Comparison of ENCODE assay signal across 31 mouse cellular contexts in genomic region chr12:8090279-8090626, GRCm38 (mm10).
A peak's percentile ranks its signal among the peaks of the same experiment; 100 is the strongest.
DNase-seq lines count a peak whose midpoint lies in the region; ATAC-seq and TF ChIP-seq lines count a peak whose summit lies in the region.
"Had no signal": no experiment of that assay in that cellular context is flagged by ENCODE, and none has a peak within 500 bp of the region (broad histone marks: within the 10 kb centered on the region; RNA-seq: fewer than 3 reads in every experiment).

No protein-coding gene starts in this region.

- no peaks in the 10 kb centered on the region for H3K27me3 ChIP-seq in MEL (ENCODE audit: control insufficient read depth in 1 of 2, insufficient read depth in 2 of 2, low read length in 2 of 2)
- H3K27me3 ChIP-seq in stomach, postnatal 0 days (ENCODE audit: control insufficient read depth, insufficient read depth, low read length) = no peaks in the 10 kb centered on the region
- H3K27me3 ChIP-seq: embryonic facial prominence, embryonic 13.5 days; heart, embryonic 13.5 days; kidney, embryonic 15.5 days; limb, embryonic 15.5 days; liver, embryonic 15.5 days; neural tube, embryonic 12.5 days; Patski had no signal

- TF ChIP-seq EP300 in MEL (IDR thresholded peaks at IDR 0.05; ENCODE audit: low read depth in 1 of 2, low read length in 2 of 2) = peak; percentile 74 to 90
- TF ChIP-seq EP300 in stomach, postnatal 0 days (optimal IDR thresholded peaks at IDR 0.05) = no peak

- peak overlapping the region; percentile 44; the same call in 1 of the 2 replicates for H3K27ac ChIP-seq in layer of hippocampus, adult 2 months
- peak overlapping the region; percentile 98 for H3K27ac ChIP-seq in MEL (ENCODE audit: control insufficient read depth, low read depth, low read length)
- H3K27ac ChIP-seq in stomach, postnatal 0 days (replicated peaks) = no peak overlapping the region
- H3K27ac ChIP-seq: embryonic facial prominence, embryonic 13.5 days; gastrocnemius, adult 2 months; heart, embryonic 13.5 days; hindbrain, embryonic 14.5 days; limb, embryonic 10.5 days; limb, embryonic 15.5 days; liver, embryonic 15.5 days; neural tube, embryonic 12.5 days had no signal

- H3K36me3 ChIP-seq in MEL (ENCODE audit: control insufficient read depth in 1 of 2, insufficient read depth in 2 of 2, low read length in 2 of 2) = peaks cover 0 to 28% of the 10 kb centered on the region in 2 experiments; a peak in 2 of 4 replicates
- H3K36me3 ChIP-seq in stomach, postnatal 0 days (ENCODE audit: control insufficient read depth, insufficient read depth, low read length) = no peaks in the 10 kb centered on the region
- H3K36me3 ChIP-seq: embryonic facial prominence, embryonic 13.5 days; heart, embryonic 13.5 days; kidney, embryonic 15.5 days; limb, embryonic 10.5 days; limb, embryonic 15.5 days; liver, embryonic 15.5 days; neural tube, embryonic 12.5 days had no signal

- no peak for TF ChIP-seq RAD21 in MEL (IDR thresholded peaks at IDR 0.05; ENCODE audit: low read depth, low read length)

- H3K4me1 ChIP-seq in MEL (ENCODE audit: control insufficient read depth in 1 of 2, insufficient read depth in 2 of 2, low read length in 2 of 2) = peaks cover 20 to 29% of the 10 kb centered on the region in 2 experiments
- no peaks in the 10 kb centered on the region for H3K4me1 ChIP-seq in stomach, postnatal 0 days (replicated peaks; ENCODE audit: control insufficient read depth, insufficient read depth)
- H3K4me1 ChIP-seq: embryonic facial prominence, embryonic 13.5 days; kidney, embryonic 15.5 days; limb, embryonic 10.5 days; limb, embryonic 15.5 days; liver, embryonic 15.5 days; neural tube, embryonic 12.5 days had no signal

- peak in 1 of 2 experiments; percentile 46; a peak in 2 of 4 replicates for TF ChIP-seq POLR2A in MEL (IDR thresholded peaks at IDR 0.05; ENCODE audit: control insufficient read depth in 1 of 2, insufficient read depth in 1 of 2, low read depth in 1 of 2, low read length in 2 of 2, poor library complexity in 1 of 2)

- TF ChIP-seq CTCF in layer of hippocampus, adult 2 months (conservative IDR thresholded peaks at IDR 0.05) = no peak
- no peak for TF ChIP-seq CTCF in MEL (IDR thresholded peaks at IDR 0.05 in 2 of 3, conservative IDR thresholded peaks at IDR 0.05 in 1 of 3; ENCODE audit: control insufficient read depth in 1 of 3, insufficient read depth in 1 of 3, low read depth in 2 of 3, low read length in 3 of 3, poor library complexity in 1 of 3, severe bottlenecking in 1 of 3)
- no peak for TF ChIP-seq CTCF in stomach, postnatal 0 days (IDR thresholded peaks at IDR 0.05; ENCODE audit: low read depth)

- H3K79me2 ChIP-seq in MEL (ENCODE audit: control insufficient read depth, insufficient read depth, low read length, poor library complexity) = no peaks in the 10 kb centered on the region

- H3K4me3 ChIP-seq in layer of hippocampus, adult 2 months = no peak overlapping the region
- peak overlapping the region; percentile 40 to 47 for H3K4me3 ChIP-seq in MEL (ENCODE audit: control insufficient read depth in 1 of 2, insufficient read depth in 1 of 2, low read depth in 2 of 2, low read length in 2 of 2)
- no peak overlapping the region for H3K4me3 ChIP-seq in stomach, postnatal 0 days (ENCODE audit: low read depth, low read length)
- H3K4me3 ChIP-seq: embryonic facial prominence, embryonic 13.5 days; gastrocnemius, adult 2 months; heart, embryonic 13.5 days; kidney, embryonic 15.5 days; limb, embryonic 10.5 days; limb, embryonic 15.5 days; liver, embryonic 15.5 days; neural tube, embryonic 12.5 days had no signal

- H3K9ac ChIP-seq in MEL (ENCODE audit: control insufficient read depth, low read depth, low read length, poor library complexity, severe bottlenecking) = peak overlapping the region; percentile 68
- H3K9ac ChIP-seq in stomach, postnatal 0 days (ENCODE audit: low read length) = no peak overlapping the region
- H3K9ac ChIP-seq: embryonic facial prominence, embryonic 13.5 days; heart, embryonic 13.5 days; hindbrain, embryonic 14.5 days; kidney, embryonic 15.5 days; limb, embryonic 15.5 days; liver, embryonic 15.5 days; lung, embryonic 14.5 days; neural tube, embryonic 12.5 days had no signal

- H3K4me2 ChIP-seq in stomach, postnatal 0 days (replicated peaks; ENCODE audit: low read depth) = no peak overlapping the region
- H3K4me2 ChIP-seq: embryonic facial prominence, embryonic 13.5 days; heart, embryonic 13.5 days; hindbrain, embryonic 14.5 days; kidney, embryonic 15.5 days; limb, embryonic 15.5 days; liver, embryonic 15.5 days; lung, embryonic 14.5 days; midbrain, embryonic 11.5 days; neural tube, embryonic 12.5 days had no signal

- no peaks in the 10 kb centered on the region for H3K9me3 ChIP-seq in MEL (replicated peaks; ENCODE audit: insufficient read depth, low read length)
- H3K9me3 ChIP-seq in stomach, postnatal 0 days (ENCODE audit: control insufficient read depth, low read length) = no peaks in the 10 kb centered on the region
- H3K9me3 ChIP-seq: embryonic facial prominence, embryonic 13.5 days; heart, embryonic 13.5 days; kidney, embryonic 15.5 days; limb, embryonic 10.5 days; limb, embryonic 15.5 days; liver, embryonic 15.5 days; neural tube, embryonic 12.5 days had no signal

- WGBS in stomach, postnatal 0 days = 47% methylated on average over 2 of the region's 2 CpGs

- DNase-seq in layer of hippocampus, adult 2 months (ENCODE audit: low spot score in 2 of 2) = no peak
- no peak for DNase-seq in layer of hippocampus, postnatal 36 days
- DNase-seq in MEL (ENCODE audit: low read depth, low spot score) = peak; percentile 91
- peak; percentile 34 for DNase-seq in stomach, postnatal 0 days (ENCODE audit: low spot score)
- DNase-seq in T-cell, adult 2 months (ENCODE audit: low spot score) = no peak
- no peak for DNase-seq in ovary, postnatal 36 days (ENCODE audit: low spot score)
- DNase-seq: cerebellum, adult 8-10 months; cerebellum, postnatal 25 days; embryo, embryonic 11 days; gastrocnemius, adult 2 months; gastrocnemius, postnatal 36 days; heart, postnatal 10 days; kidney, adult 18-20 months; lung, embryonic 14.5 days; lung, postnatal 14 days; spleen, adult 18-20 months; thymus, postnatal 4 days had no signal

- ATAC-seq in erythroid progenitor cell, adult 5-6 weeks (replicated peaks; ENCODE audit: low FRiP score, poor library complexity, severe bottlenecking) = 0 out of 2 replicates have a peak, but pooled peaks have one; percentile 34
- peak; percentile 50; the same call in 1 of the 2 replicates for ATAC-seq in stomach, postnatal 0 days (ENCODE audit: low FRiP score, low TSS enrichment)
- ATAC-seq: CD4-positive, CD25-positive, alpha-beta regulatory T cell, adult 4 months; forebrain, embryonic 16.5 days; midbrain, embryonic 16.5 days; Patski had no signal

TF ChIP-seq in MEL, 35 proteins besides CTCF, POLR2A, EP300 and RAD21:
- peak; percentile 95 for TF ChIP-seq GATA1 (IDR thresholded peaks at IDR 0.05; ENCODE audit: low read depth, low read length)
- no peak for TF ChIP-seq MEF2A (IDR thresholded peaks at IDR 0.05; ENCODE audit: extremely low read depth, insufficient replicate concordance, low read depth, low read length, poor library complexity, severe bottlenecking)
- peak; percentile 81 for TF ChIP-seq RCOR1 (IDR thresholded peaks at IDR 0.05; ENCODE audit: low read depth, low read length)
- peak; percentile 11; the same call in 1 of the 2 replicates for TF ChIP-seq JUND (IDR thresholded peaks at IDR 0.05; ENCODE audit: low read depth, low read length)
- peak; percentile 60; the same call in 1 of the 2 replicates for TF ChIP-seq MYB (IDR thresholded peaks at IDR 0.05; ENCODE audit: low read depth, low read length)
- TF ChIP-seq ZNF384 (IDR thresholded peaks at IDR 0.05; ENCODE audit: low read depth, low read length) = no peak
- peak; percentile 80 for TF ChIP-seq ETS1 (IDR thresholded peaks at IDR 0.05; ENCODE audit: low read depth, low read length)
- TF ChIP-seq TBP (IDR thresholded peaks at IDR 0.05; ENCODE audit: low read depth, low read length) = peak; percentile 55; the same call in 1 of the 2 replicates
- TF ChIP-seq POLR2AphosphoS2 (IDR thresholded peaks at IDR 0.05; ENCODE audit: low read length) = 0 out of 2 replicates have a peak, but pooled peaks have one; percentile 31
- no peak for TF ChIP-seq SMC3 (IDR thresholded peaks at IDR 0.05; ENCODE audit: low read depth, low read length)
- peak; percentile 84 for TF ChIP-seq TAL1 (IDR thresholded peaks at IDR 0.05; ENCODE audit: low read length)
- TF ChIP-seq SIN3A (IDR thresholded peaks at IDR 0.05; ENCODE audit: low read length) = peak; percentile 18; the same call in 1 of the 2 replicates
- peak; percentile 58; the same call in 1 of the 2 replicates for TF ChIP-seq BHLHE40 (IDR thresholded peaks at IDR 0.05; ENCODE audit: borderline replicate concordance, low read depth, low read length)
- TF ChIP-seq TCF12 (IDR thresholded peaks at IDR 0.05; ENCODE audit: low read depth, low read length) = peak; percentile 88
- TF ChIP-seq KAT2A (conservative IDR thresholded peaks at IDR 0.05; ENCODE audit: low read depth, low read length) = no peak

Comparison
In these comparisons a context has a peak if more than half of its experiments do, and no peak if none do; other contexts are left out.
1. DNase-seq: peak in MEL (single experiment) and stomach, postnatal 0 days (single experiment); none in layer of hippocampus, adult 2 months (0 of 2), layer of hippocampus, postnatal 36 days (0 of 2), T-cell, adult 2 months (single experiment) and ovary, postnatal 36 days (single experiment).
2. H3K4me3 ChIP-seq: peak in MEL (2 of 2); none in layer of hippocampus, adult 2 months (single experiment) and stomach, postnatal 0 days (single experiment).